Mouse (Mus musculus) lung, postnatal 36 days (tissue): ENCODE measurements around the gene Fggy.
A peak's percentile ranks its signal among the peaks of the same experiment; 100 is the strongest.

Experiments
- DNase-seq: peaks from one replicate; pipeline ENCODE4 v3.0.0; 2022; ENCODE audit warnings: mixed read lengths

Fggy gene

GRCm38 (mm10) chr4:95735967-95736366 lies 178.7 kb downstream of the Fggy start:
- DNase-seq: no peak

DNA sequence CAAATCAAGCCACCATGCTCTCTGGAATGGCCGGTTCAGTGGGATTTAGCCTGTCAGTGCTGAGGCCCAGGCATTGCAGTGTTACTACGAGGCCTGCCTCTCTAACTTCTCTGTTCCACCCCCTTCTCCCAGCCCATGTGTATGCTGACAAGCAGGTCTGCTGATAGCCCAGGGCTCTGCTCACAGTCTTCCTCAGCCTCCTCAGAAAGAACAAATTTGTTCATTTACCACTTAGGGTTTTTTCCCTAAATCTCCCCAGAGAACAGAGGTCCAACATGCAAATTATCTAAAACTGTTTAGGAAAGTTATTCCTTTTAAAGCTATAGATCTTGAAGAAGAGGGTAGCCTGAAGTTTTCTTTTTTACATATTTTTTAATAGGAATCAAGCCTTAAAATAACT lies 179.4 kb downstream of the Fggy start:
- DNase-seq: no peak

GRCm38 (mm10) chr4:95738179-95738578 lies 180.9 kb downstream of the Fggy start:
- DNase-seq: no peak

DNA sequence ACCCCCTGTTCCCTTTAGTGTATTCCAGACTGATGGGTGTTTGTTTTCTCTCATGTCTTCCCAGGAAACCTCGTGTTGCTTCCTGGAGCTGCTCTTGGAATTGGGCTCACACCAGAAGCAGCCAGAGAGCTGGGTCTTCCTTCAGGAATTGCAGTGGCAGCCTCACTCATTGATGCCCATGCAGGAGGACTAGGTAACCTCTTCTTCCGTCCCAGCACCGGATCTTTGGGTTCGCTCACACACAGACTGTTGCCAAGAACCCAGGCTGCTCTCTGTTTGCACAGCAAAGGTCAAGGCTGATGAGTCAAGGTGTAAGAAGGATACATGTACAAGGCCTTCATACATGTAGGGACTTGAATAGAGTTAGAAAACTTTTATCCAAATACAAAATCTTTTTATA lies 181.4 kb downstream of the Fggy start:
- DNase-seq: no peak

DNA sequence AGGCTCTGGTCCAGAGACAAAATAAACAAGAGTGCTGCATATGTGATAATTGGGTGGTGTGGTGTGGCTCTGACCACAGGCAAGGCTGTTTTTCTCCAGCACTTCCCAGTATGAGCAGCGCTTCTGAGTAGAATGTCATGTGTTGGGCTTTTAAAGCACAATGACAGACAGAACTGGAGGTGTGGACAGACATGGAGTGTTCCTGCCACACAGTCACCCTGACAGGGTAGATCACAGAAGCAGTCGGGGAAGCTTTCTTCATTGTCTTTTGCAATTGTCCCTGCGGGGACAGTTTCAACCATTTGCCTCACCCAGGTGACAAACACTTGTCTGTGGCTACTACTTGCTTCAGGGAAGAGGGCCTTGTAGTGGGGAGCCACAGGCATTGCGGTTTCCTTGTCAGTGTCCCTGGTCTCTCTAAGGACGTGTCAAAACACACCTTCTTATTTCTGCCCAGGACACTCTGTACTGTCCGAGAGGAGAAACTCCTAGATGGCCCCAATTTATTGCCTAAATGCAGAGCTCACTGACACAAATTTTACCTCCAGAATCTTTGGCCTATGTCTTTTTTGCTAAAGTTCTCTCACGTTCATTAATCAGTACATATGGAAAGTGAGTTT lies 183.9 kb downstream of the Fggy start:
- DNase-seq: no peak

GRCm38 (mm10) chr4:95742986-95743385 lies 185.7 kb downstream of the Fggy start:
- peak; percentile 31 for DNase-seq

- no peak for DNase-seq
Observed at GRCm38 (mm10) chr4:95746954-95747353, 189.6 kb downstream of the Fggy start.

- DNase-seq: no peak
Observed at GRCm38 (mm10) chr4:95747415-95748202, 190.3 kb downstream of the Fggy start.

DNA sequence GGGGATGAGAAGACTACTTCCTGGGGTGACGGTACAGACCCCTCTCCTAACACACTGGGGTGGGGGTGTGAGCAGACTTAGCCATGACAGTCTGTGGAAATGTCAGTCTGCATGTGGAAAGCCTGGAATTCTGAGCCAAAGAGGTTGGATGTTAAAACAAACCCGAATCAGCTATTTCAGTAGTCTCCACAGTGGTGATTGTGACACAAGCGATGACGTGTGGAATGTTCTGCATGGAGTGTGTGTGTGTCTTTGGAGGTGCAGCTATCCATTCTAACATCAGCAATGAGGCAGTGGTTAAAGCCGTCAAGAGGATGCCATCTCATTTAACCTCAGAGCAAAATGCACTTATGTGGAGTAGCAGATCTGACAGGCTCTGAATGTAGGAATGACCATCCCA lies 192.9 kb downstream of the Fggy start:
- no peak for DNase-seq

- no peak for DNase-seq
Observed at GRCm38 (mm10) chr4:95752538-95753188, 195.4 kb downstream of the Fggy start.

- no peak for DNase-seq
Observed at GRCm38 (mm10) chr4:95759027-95759731, 201.9 kb downstream of the Fggy start.

GRCm38 (mm10) chr4:95765359-95765758 lies 208.1 kb downstream of the Fggy start:
- no peak for DNase-seq

- DNase-seq: no peak
Observed at GRCm38 (mm10) chr4:95770469-95770868, 213.2 kb downstream of the Fggy start.

- no peak for DNase-seq
Observed at GRCm38 (mm10) chr4:95771542-95771941, 214.2 kb downstream of the Fggy start.

GRCm38 (mm10) chr4:95771945-95772344 lies 214.6 kb downstream of the Fggy start:
- DNase-seq: no peak

GRCm38 (mm10) chr4:95772663-95773062 lies 215.4 kb downstream of the Fggy start:
- DNase-seq: no peak

GRCm38 (mm10) chr4:95775574-95775973 lies 218.3 kb downstream of the Fggy start:
- no peak for DNase-seq

DNA sequence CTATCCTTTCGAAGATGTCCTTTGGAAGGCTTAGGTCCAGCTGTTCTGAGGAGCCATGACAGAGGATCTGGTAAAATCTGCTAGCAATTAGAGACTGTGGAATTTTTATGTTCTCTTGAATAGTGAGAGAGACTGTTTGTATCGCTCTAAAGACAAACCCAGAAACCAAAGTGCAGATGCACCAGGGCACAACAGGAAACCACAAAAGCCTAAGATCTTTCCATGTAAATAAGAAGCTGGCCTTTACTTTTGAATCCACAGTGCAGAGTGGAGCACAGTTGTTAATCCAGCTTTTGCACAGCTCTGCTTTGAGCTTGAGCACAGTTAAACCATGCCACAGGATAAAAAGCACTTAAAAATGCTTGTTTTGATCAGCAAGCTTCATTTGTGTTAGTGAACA lies 220.5 kb downstream of the Fggy start:
- no peak for DNase-seq

GRCm38 (mm10) chr4:95778528-95778927 lies 221.2 kb downstream of the Fggy start:
- no peak for DNase-seq

- no peak for DNase-seq
Observed at GRCm38 (mm10) chr4:95784146-95784895, 227.0 kb downstream of the Fggy start.

DNA sequence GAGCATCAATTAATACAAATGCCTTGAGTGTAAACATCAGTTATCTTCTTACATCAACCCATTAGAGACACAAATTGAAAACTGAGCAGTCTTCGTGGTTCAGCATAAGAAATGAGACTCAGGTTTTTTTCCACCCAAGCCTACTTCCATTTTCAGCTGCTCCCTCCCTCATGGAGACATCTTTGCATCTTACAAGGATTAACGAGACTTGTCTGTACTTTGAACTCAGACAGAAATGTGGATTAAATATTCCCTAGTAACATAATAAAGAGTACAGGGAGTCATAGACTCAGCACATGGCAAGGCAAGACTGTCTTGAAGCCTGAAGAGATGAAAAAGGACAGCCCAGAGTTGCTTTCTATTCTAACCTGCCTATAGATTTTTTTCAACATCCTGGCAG lies 230.3 kb downstream of the Fggy start:
- no peak for DNase-seq

DNA sequence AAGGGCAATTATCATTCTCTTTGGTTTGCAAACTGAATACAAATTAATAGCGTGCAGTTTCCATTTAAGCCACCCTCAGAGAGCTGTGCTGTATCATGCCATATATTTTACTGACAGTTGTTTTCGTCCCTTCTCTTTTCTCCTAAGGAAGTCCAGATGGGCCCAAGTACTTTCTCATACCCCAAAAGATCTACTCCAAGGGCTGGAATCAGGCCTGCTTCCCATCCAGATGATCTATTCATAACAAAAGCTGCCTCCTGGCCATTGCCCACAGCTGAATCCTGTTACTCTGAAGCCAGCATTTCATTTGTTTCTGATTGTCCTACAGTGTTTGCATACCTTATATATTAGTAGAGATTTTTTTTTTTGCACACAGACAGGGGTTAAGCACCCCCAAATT lies 231.6 kb downstream of the Fggy start:
- no peak for DNase-seq
